Mouse (Mus musculus) midbrain, embryonic 12.5 days (tissue): Measurements from ENCODE around the gene Slc22a4. TPM values are rescaled to one million over a fixed set of nuclear protein-coding genes. Genes with fewer than 3 reads are reported as not detected.
A peak's percentile ranks its signal among the peaks of the same experiment; 100 is the strongest.

Experiments
- ATAC-seq: fragments of 200-750 bp; cut with Nextera tagmentation; 2 replicates; pipeline ENCODE4 v1.8.0; 2017; ENCODE audit warnings: low read depth, moderate TSS enrichment, moderate library complexity; ENCODE audit not compliant: low FRiP score
- H3K27ac ChIP-seq: fragments of 300-500 bp; sonication (generic); replicated peaks from 2 replicates; pipeline ENCODE4 v1.5.1; 2016; ENCODE audit warnings: mild to moderate bottlenecking
- H3K27me3 ChIP-seq: fragments of 300-500 bp; sonication (generic); 2 replicates; pipeline ENCODE4 v1.6.1; 2016; ENCODE audit warnings: mild to moderate bottlenecking
- H3K36me3 ChIP-seq: fragments of 300-500 bp; sonication (generic); 2 replicates; pipeline ENCODE4 v1.6.1; 2016
- H3K4me1 ChIP-seq: fragments of 300-500 bp; sonication (generic); 2 replicates; pipeline ENCODE4 v1.6.1; 2016
- H3K4me2 ChIP-seq: fragments of 300-500 bp; sonication (generic); replicated peaks from 2 replicates; pipeline ENCODE4 v1.6.1; 2016; ENCODE audit warnings: mild to moderate bottlenecking, moderate library complexity
- H3K4me3 ChIP-seq: fragments of 300-500 bp; sonication (generic); 2 replicates; pipeline ENCODE4 v1.5.1; 2016; ENCODE audit warnings: mild to moderate bottlenecking
- H3K9ac ChIP-seq: fragments of 300-500 bp; sonication (generic); replicated peaks from 2 replicates; pipeline ENCODE4 v1.6.1; 2016; ENCODE audit warnings: mild to moderate bottlenecking, moderate library complexity
- H3K9me3 ChIP-seq: fragments of 300-500 bp; sonication (generic); 2 replicates; pipeline ENCODE4 v1.6.1; 2016; ENCODE audit warnings: mild to moderate bottlenecking
- WGBS: fragments of 180-500 bp; shearing (Covaris S2); methylation state at CpG from one replicate; pipeline ENCODE4 v1.1.7; 2016; 5-methylcytosine and 5-hydroxymethylcytosine counted together
- polyA plus RNA-seq: library from polyadenylated mRNA; unstranded; fragments of >200 nt; fragmentation: Nextera tagmentation; extraction: Ambion mirVana; gene quantifications from 2 replicates; pipeline ENCODE4 v1.2.1, GENCODE M21; 2016

The Slc22a4 gene
- polyA plus RNA-seq: 1.3 and 2.1 TPM in 2 replicates

GRCm38 (mm10) chr11:54028044-54028951 is at the start of gene Slc22a4:
TSS of gene Slc22a4 (minus strand) at chr11:54028090.
- Histone ChIP-seq H3K9ac (peak within 1 kb of the TSS; percentile 61), H3K4me1 (peaks cover 8% of the 10 kb centered on the region), H3K27ac (no peak within 1 kb of the TSS), H3K27me3 (peaks cover 45% of the 10 kb centered on the region), H3K4me2 (peak within 1 kb of the TSS; percentile 88), H3K9me3 (no peaks in the 10 kb centered on the region), H3K36me3 (no peaks in the 10 kb centered on the region), H3K4me3 (peak within 1 kb of the TSS; percentile 51)
- WGBS: 2% methylated on average over 61 of the region's 61 CpGs
- peak; percentile 71; the same call in 1 of the 2 replicates for ATAC-seq

- no peaks in the 10 kb centered on the region for H3K36me3 ChIP-seq
- H3K4me2 ChIP-seq: no peak overlapping the region
- ATAC-seq: no peak
- no peak overlapping the region for H3K4me3 ChIP-seq
- H3K27ac ChIP-seq: no peak overlapping the region
- H3K27me3 ChIP-seq: no peaks in the 10 kb centered on the region; the same call in 1 of the 2 replicates
- H3K9me3 ChIP-seq: no peaks in the 10 kb centered on the region
- WGBS: 95% methylated on average over 1 of the region's 1 CpGs
- H3K4me1 ChIP-seq: peaks cover 5% of the 10 kb centered on the region; the same call in 1 of the 2 replicates
- no peak overlapping the region for H3K9ac ChIP-seq
Measured at GRCm38 (mm10) chr11:54076101-54076500, 48.2 kb upstream of the Slc22a4 start.

GRCm38 (mm10) chr11:54075353-54075752 is 47.5 kb upstream of the Slc22a4 start:
- Histone ChIP-seq H3K4me3 (no peak overlapping the region), H3K9me3 (no peaks in the 10 kb centered on the region), H3K27ac (no peak overlapping the region), H3K9ac (no peak overlapping the region), H3K36me3 (no peaks in the 10 kb centered on the region), H3K4me1 (peaks cover 5% of the 10 kb centered on the region; the same call in 1 of the 2 replicates), H3K4me2 (no peak overlapping the region), H3K27me3 (peaks cover 1% of the 10 kb centered on the region)
- no peak for ATAC-seq
- WGBS: 71% methylated on average over 6 of the region's 6 CpGs

DNA sequence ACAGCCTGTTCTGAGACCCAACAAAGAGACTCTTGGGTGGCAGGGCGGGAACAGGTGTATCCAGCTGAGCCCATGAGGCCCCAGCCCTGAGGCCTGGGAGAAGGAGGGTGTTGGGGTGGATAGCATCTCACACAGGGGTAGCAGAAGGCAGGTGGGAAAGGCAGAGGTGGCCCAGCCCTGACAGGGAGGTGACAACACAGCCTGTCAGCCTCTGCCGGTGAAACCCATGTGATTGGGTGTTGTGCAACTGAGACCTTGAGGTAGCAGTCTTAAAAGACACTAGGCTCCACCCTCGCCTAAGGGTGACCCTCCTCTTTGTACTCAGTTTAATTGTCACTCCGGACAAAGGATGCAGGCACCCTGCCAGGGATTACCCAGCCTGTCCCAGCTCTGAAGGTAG is 45.4 kb upstream of the Slc22a4 start:
- WGBS: 39% methylated on average over 4 of the region's 4 CpGs
- ATAC-seq: no peak
- peaks cover 6% of the 10 kb centered on the region for H3K27me3 ChIP-seq
- no peak overlapping the region for H3K4me2 ChIP-seq
- no peaks in the 10 kb centered on the region for H3K9me3 ChIP-seq
- no peak overlapping the region for H3K4me3 ChIP-seq
- H3K36me3 ChIP-seq: no peaks in the 10 kb centered on the region
- peaks cover 14% of the 10 kb centered on the region; the same call in 1 of the 2 replicates for H3K4me1 ChIP-seq
- no peak overlapping the region for H3K9ac ChIP-seq
- no peak overlapping the region for H3K27ac ChIP-seq

- Histone ChIP-seq H3K4me2 (no peak overlapping the region), H3K27me3 (peaks cover 18% of the 10 kb centered on the region), H3K9ac (no peak overlapping the region), H3K9me3 (no peaks in the 10 kb centered on the region), H3K4me1 (peaks cover 28% of the 10 kb centered on the region), H3K36me3 (no peaks in the 10 kb centered on the region), H3K27ac (no peak overlapping the region), H3K4me3 (no peak overlapping the region)
- no peak for ATAC-seq
- WGBS: 84% methylated on average over 5 of the region's 5 CpGs
Measured at GRCm38 (mm10) chr11:54071726-54072445, 44.0 kb upstream of the Slc22a4 start.

GRCm38 (mm10) chr11:54068520-54069371 is 40.9 kb upstream of the Slc22a4 start, which contains the start of gene Pdlim4:
TSS of gene Pdlim4 (minus strand) at chr11:54069014.
- Histone ChIP-seq H3K27me3 (peaks cover 24% of the 10 kb centered on the region), H3K4me1 (peaks cover 31% of the 10 kb centered on the region), H3K4me3 (peak within 1 kb of the TSS; percentile 57), H3K9ac (peak within 1 kb of the TSS; percentile 68), H3K27ac (0 out of 2 replicates have a peak within 1 kb of the TSS, but pooled peaks have one; percentile 25), H3K9me3 (no peaks in the 10 kb centered on the region), H3K36me3 (no peaks in the 10 kb centered on the region), H3K4me2 (peak within 1 kb of the TSS; percentile 79)
- ATAC-seq: peak; percentile 70
- WGBS: 2% methylated on average over 48 of the region's 61 CpGs

DNA sequence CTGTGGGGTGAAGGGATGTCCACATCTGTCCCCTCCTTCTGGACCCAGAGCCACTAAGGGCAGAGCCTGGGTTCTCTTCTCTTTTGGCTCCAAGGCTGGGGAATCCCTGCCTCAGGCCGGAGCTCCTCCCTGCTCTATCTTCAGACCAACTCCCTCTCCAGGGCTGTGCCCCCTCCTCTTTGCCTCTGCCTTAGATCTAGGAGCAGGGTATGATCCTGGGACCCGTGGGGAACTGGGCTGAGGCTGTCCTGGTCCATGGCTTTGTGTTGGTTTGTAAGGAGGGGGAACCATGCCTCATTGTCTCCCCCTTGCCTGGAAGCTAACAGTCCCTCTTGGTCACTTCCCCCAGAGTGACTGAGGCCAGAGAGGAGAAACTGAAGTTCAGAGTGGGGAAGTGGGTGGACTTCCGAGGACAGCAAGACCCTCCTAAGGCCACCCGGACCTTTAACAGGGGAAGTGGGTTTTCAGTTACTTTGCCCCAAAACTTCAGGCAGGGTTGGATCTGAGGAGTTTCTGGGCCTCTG is 40.2 kb upstream of the Slc22a4 start:
- WGBS: 36% methylated on average over 4 of the region's 4 CpGs
- Histone ChIP-seq H3K36me3 (no peaks in the 10 kb centered on the region), H3K4me1 (peaks cover 29% of the 10 kb centered on the region), H3K27ac (no peak overlapping the region), H3K4me3 (peak overlapping the region; percentile 57), H3K9me3 (no peaks in the 10 kb centered on the region), H3K27me3 (peaks cover 24% of the 10 kb centered on the region), H3K9ac (peak overlapping the region; percentile 68), H3K4me2 (peak overlapping the region; percentile 79)
- 0 out of 2 replicates have a peak, but pooled peaks have one; percentile 28 for ATAC-seq

DNA sequence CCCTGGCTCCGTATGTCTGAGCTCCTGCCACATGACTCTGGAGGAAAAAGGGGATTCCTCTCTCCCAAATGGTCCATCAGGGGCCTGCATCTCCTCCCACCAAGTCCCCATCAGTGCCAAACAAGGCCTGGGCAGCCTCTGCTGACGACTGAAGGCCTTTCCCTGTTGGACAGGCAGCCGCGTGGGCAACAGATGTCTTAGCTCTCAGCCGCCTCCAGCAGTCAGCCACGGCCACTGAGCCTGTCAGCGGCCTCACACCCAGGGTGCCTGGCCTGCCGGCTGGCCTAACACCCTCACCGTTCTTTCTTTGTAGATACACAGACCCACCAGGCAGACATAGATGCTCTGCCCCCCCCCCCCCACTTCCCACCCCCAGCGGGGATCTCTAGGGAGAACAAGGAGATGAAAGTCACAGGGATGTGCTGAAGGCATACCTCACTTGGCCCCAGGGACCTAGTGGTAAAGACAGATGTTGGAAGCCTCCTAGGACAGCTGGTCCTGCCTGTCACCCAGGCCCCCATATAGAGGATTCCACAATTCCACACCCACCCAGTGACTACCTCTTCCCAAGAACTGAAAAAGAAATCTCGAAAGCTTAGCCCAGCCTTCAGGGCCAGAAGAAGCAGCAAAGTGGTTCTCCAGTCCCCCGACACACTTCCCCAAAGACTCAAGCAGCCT is 39.6 kb upstream of the Slc22a4 start:
- H3K4me2 ChIP-seq: peak overlapping the region; percentile 79
- no peak for ATAC-seq
- H3K9me3 ChIP-seq: no peaks in the 10 kb centered on the region
- H3K27me3 ChIP-seq: peaks cover 24% of the 10 kb centered on the region
- peak overlapping the region; percentile 57 for H3K4me3 ChIP-seq
- H3K4me1 ChIP-seq: peaks cover 29% of the 10 kb centered on the region
- 0 out of 2 replicates have a peak overlapping the region, but pooled peaks have one; percentile 20 for H3K9ac ChIP-seq
- H3K36me3 ChIP-seq: no peaks in the 10 kb centered on the region
- 30% methylated on average over 12 of the region's 12 CpGs for WGBS
- no peak overlapping the region for H3K27ac ChIP-seq

DNA sequence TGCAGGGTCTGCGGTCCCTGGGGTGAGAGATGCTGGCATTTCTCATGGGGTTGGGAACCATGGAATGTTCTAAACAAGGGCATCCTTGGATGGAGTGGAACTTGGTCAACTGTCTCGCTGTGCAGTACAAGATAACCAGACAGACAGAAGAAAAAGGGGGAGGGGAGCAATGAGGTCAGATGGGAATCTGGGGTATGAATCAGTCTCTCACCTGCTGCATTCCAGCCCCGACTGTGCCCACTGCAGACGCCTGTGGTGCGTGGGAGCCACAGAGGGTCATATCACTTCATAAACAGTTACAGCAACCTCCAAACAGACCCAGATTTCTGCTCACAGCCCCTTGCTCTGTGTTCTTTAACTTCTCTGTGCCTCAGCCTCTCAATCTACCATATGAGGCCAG is 38.5 kb upstream of the Slc22a4 start:
- Histone ChIP-seq H3K4me2 (no peak overlapping the region), H3K4me3 (no peak overlapping the region), H3K9me3 (no peaks in the 10 kb centered on the region), H3K9ac (no peak overlapping the region), H3K36me3 (no peaks in the 10 kb centered on the region), H3K27ac (no peak overlapping the region), H3K27me3 (peaks cover 24% of the 10 kb centered on the region), H3K4me1 (peaks cover 32% of the 10 kb centered on the region)
- ATAC-seq: no peak
- WGBS: 94% methylated on average over 5 of the region's 5 CpGs

DNA sequence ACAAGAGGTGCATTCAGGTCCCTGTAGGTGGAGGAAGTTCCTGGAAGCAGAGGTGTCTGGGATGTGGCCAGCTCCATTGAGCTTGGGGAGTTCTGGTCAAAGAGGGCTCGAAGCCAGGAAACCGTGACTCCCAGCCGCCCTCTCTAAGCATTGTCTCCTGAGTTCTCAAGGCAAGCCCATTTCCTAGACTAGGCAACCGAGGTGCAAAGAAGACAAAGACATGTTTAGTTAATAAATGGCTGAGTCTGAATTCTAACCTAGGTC is 38.0 kb upstream of the Slc22a4 start:
- H3K9me3 ChIP-seq: no peaks in the 10 kb centered on the region
- H3K4me3 ChIP-seq: no peak overlapping the region
- 87% methylated on average over 4 of the region's 4 CpGs for WGBS
- H3K4me2 ChIP-seq: no peak overlapping the region
- no peaks in the 10 kb centered on the region for H3K36me3 ChIP-seq
- no peak for ATAC-seq
- peaks cover 32% of the 10 kb centered on the region for H3K4me1 ChIP-seq
- peaks cover 24% of the 10 kb centered on the region for H3K27me3 ChIP-seq
- H3K27ac ChIP-seq: no peak overlapping the region
- H3K9ac ChIP-seq: no peak overlapping the region
